Mouse (Mus musculus): Measurements from ENCODE around the gene Osbpl10. TPM values are rescaled to one million over a fixed set of nuclear protein-coding genes. Genes with fewer than 3 reads are reported as not detected.

Osbpl10 gene
- total RNA-seq, 1 experiment from 2014 or later, result not detected

GRCm38 (mm10) chr9:115049981-115050720 lies 71.8 kb downstream of the Osbpl10 start:
- no peak for ATAC-seq (replicated peaks; ENCODE audit: insufficient number of reproducible peaks, low FRiP score, low TSS enrichment, poor library complexity, severe bottlenecking)

GRCm38 (mm10) chr9:115051976-115052375 lies 73.6 kb downstream of the Osbpl10 start:
- no peak for ATAC-seq (replicated peaks; ENCODE audit: insufficient number of reproducible peaks, low FRiP score, low TSS enrichment, poor library complexity, severe bottlenecking)

DNA sequence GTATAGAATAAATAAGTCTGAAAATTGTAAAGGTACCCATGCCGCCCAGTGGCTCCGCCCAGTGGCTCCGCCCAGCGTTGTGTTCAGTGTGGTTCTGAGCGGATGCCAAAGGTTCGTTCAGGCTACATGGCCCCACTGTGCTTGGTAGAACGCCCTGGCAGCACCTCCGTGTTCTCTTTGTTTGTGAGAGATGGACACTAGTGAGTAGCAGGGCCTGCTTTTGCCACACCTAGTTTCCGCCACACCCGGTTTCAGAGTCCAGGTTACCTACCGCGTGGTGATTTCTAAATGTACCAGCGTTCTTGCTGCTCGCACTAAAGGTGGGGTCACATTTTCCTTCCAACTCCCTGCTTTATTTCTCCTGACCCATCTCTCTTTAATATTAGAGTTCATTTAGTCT lies 75.4 kb downstream of the Osbpl10 start:
- ATAC-seq (replicated peaks; ENCODE audit: insufficient number of reproducible peaks, low FRiP score, low TSS enrichment, poor library complexity, severe bottlenecking), result no peak

GRCm38 (mm10) chr9:115055041-115055830 lies 76.9 kb downstream of the Osbpl10 start:
- no peak for ATAC-seq (replicated peaks; ENCODE audit: insufficient number of reproducible peaks, low FRiP score, low TSS enrichment, poor library complexity, severe bottlenecking)

- no peak for ATAC-seq (replicated peaks; ENCODE audit: insufficient number of reproducible peaks, low FRiP score, low TSS enrichment, poor library complexity, severe bottlenecking)
These were observed 80.4 kb downstream of the Osbpl10 start for GRCm38 (mm10) chr9:115058806-115059205.

DNA sequence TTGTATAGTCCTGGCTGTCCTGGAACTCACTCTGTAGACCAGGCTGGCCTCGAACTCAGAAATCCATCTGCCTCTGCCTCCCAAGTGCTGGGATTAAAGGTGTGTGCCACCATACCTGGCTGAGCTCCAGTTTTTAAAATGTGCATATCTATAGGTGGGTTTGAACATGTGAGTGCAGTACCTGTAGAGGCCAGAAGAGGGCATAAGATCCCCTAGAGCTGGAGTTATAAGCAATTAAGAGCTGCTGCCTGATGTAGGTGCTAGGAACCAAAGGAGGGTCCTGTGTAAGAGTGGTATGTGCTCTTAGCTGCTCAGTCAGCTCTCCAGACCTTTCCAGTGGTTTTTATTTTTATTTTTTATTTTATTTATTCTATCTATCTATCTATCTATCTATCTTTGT lies 86.5 kb downstream of the Osbpl10 start:
- ATAC-seq (replicated peaks; ENCODE audit: insufficient number of reproducible peaks, low FRiP score, low TSS enrichment, poor library complexity, severe bottlenecking), result no peak

GRCm38 (mm10) chr9:115067071-115067470 lies 88.7 kb downstream of the Osbpl10 start:
- no peak for ATAC-seq (replicated peaks; ENCODE audit: insufficient number of reproducible peaks, low FRiP score, low TSS enrichment, poor library complexity, severe bottlenecking)

- ATAC-seq (replicated peaks; ENCODE audit: insufficient number of reproducible peaks, low FRiP score, low TSS enrichment, poor library complexity, severe bottlenecking), result no peak
These were observed 96.8 kb downstream of the Osbpl10 start for GRCm38 (mm10) chr9:115075191-115075590.

- ATAC-seq (replicated peaks; ENCODE audit: insufficient number of reproducible peaks, low FRiP score, low TSS enrichment, poor library complexity, severe bottlenecking), result 0 out of 2 replicates have a peak, but pooled peaks have one; percentile 22
These were observed 110.1 kb downstream of the Osbpl10 start for GRCm38 (mm10) chr9:115088295-115088993.

GRCm38 (mm10) chr9:115089644-115090043 lies 111.3 kb downstream of the Osbpl10 start:
- ATAC-seq (replicated peaks; ENCODE audit: insufficient number of reproducible peaks, low FRiP score, low TSS enrichment, poor library complexity, severe bottlenecking), result no peak

GRCm38 (mm10) chr9:115096481-115096880 lies 118.1 kb downstream of the Osbpl10 start:
- ATAC-seq (replicated peaks; ENCODE audit: insufficient number of reproducible peaks, low FRiP score, low TSS enrichment, poor library complexity, severe bottlenecking), result no peak

GRCm38 (mm10) chr9:115097340-115097739 lies 119.0 kb downstream of the Osbpl10 start:
- no peak for ATAC-seq (replicated peaks; ENCODE audit: insufficient number of reproducible peaks, low FRiP score, low TSS enrichment, poor library complexity, severe bottlenecking)

DNA sequence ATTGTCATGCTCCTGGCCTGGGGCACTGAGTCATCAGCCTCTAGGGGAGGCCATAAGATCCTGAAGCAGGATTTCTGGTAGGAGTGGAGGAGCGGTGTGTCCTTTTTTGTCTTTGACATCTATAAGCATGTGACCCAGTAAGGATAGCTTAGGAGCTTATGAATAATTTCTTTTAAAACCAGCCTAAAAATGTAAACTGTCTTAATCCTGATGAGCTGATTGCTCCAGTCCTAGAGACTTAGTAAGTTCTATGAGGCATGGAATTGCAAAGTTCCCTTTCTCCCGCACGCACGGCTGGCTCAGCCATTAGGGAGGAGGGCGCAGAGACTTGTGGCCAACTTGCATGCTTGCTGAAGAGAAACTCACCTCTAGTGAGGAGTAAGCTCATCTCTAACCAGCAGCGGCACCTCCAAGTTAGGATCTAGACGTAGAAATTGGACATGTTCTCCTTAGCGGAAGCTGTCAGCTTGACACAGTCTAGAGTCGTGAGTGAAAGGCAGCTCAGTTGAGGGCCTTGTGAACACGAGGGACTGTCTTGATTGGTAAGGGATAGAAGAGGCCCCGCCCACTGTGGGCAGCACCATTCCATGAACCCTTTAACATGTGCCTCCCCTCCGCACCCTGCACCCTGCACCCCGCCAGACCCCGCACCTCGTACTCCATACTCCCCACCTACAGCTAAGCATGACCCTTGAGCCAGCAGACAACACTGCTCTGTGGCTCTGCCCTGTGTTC lies 122.0 kb downstream of the Osbpl10 start:
- ATAC-seq (replicated peaks; ENCODE audit: insufficient number of reproducible peaks, low FRiP score, low TSS enrichment, poor library complexity, severe bottlenecking), result no peak

GRCm38 (mm10) chr9:115107430-115107829 lies 129.1 kb downstream of the Osbpl10 start:
- no peak for ATAC-seq (replicated peaks; ENCODE audit: insufficient number of reproducible peaks, low FRiP score, low TSS enrichment, poor library complexity, severe bottlenecking)

- ATAC-seq (replicated peaks; ENCODE audit: insufficient number of reproducible peaks, low FRiP score, low TSS enrichment, poor library complexity, severe bottlenecking), result no peak
These were observed 132.3 kb downstream of the Osbpl10 start for GRCm38 (mm10) chr9:115110655-115111054.

GRCm38 (mm10) chr9:115117314-115117713 lies 138.9 kb downstream of the Osbpl10 start:
- ATAC-seq (replicated peaks; ENCODE audit: insufficient number of reproducible peaks, low FRiP score, low TSS enrichment, poor library complexity, severe bottlenecking), result no peak

DNA sequence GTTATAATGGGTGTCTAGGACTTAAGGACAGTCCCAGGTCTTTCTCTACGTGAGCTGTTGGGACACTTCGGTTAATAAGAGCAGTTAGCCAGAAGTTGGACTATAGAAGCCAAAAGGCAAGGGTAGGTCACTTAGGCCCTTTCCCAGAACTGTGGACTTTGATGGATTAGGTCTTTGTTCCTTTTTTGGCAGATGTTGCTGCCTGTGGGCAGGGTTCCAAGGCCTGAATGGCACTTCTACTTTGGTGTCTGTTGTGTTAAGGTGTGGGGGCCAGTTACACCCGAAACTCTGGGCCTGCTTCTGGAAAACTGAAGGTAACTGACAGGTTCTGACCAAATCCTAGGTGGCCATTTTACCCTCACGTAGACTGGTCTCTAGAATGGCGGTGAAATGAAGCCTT lies 141.9 kb downstream of the Osbpl10 start:
- ATAC-seq (replicated peaks; ENCODE audit: insufficient number of reproducible peaks, low FRiP score, low TSS enrichment, poor library complexity, severe bottlenecking), result no peak

GRCm38 (mm10) chr9:115120678-115121224 lies 142.4 kb downstream of the Osbpl10 start:
- ATAC-seq (replicated peaks; ENCODE audit: insufficient number of reproducible peaks, low FRiP score, low TSS enrichment, poor library complexity, severe bottlenecking), result no peak

Measured in monocyte, adult 5-6 weeks (primary cell).